Mouse (Mus musculus) MEL (cell line): ENCODE measurements at regions not wholly inside any gene's neighbourhood (a gene's known extent, or its start where the extent isn't known, plus 50 kb on each side); places are given as distances from the start of the nearest gene placed in this dataset.

Experiments used
- DNase-seq: peaks from one replicate; pipeline ENCODE4 v3.0.0; 2011; ENCODE audit warnings: low read depth, low spot score
- H3K27ac ChIP-seq: 2 replicates; pipeline ENCODE4 v1.5.1; 2012; ENCODE audit warnings: low read depth, mild to moderate bottlenecking, control low read depth, low read length, moderate library complexity; ENCODE audit not compliant: control insufficient read depth
- H3K27me3 ChIP-seq, 2 experiments: fragments of 150-350 bp in 1 of 2; sonication (generic) in 1 of 2; 2 replicates each; pipeline ENCODE4 v1.6.1; 2012; ENCODE audit warnings: low read length in 2 of 2, mild to moderate bottlenecking in 2 of 2, improper control_type of control experiment in 1 of 2, moderate library complexity in 1 of 2; ENCODE audit not compliant: insufficient read depth in 2 of 2, control insufficient read depth in 1 of 2
- H3K36me3 ChIP-seq, 2 experiments: 2 replicates each; pipeline ENCODE4 v1.6.1; 2012 to 2014; ENCODE audit warnings: low read length in 2 of 2, improper control_type of control experiment in 1 of 2, inconsistent platforms in 1 of 2, mild to moderate bottlenecking in 1 of 2; ENCODE audit not compliant: insufficient read depth in 2 of 2, control insufficient read depth in 1 of 2
- H3K4me1 ChIP-seq, 2 experiments: fragments of 150-350 bp in 1 of 2; sonication (generic) in 1 of 2; 2 replicates each; pipeline ENCODE4 v1.6.1; 2012; ENCODE audit warnings: low read length in 2 of 2, improper control_type of control experiment in 1 of 2, mild to moderate bottlenecking in 1 of 2; ENCODE audit not compliant: insufficient read depth in 2 of 2, control insufficient read depth in 1 of 2
- H3K4me3 ChIP-seq, 2 experiments: fragments of 150-350 bp in 1 of 2; sonication (generic) in 1 of 2; 2 replicates each; pipeline ENCODE4 v1.5.1; 2012; ENCODE audit warnings: low read depth in 2 of 2, low read length in 2 of 2, mild to moderate bottlenecking in 2 of 2, moderate library complexity in 2 of 2, control low read depth in 1 of 2, improper control_type of control experiment in 1 of 2; ENCODE audit not compliant: control insufficient read depth in 1 of 2, insufficient read depth in 1 of 2
- H3K79me2 ChIP-seq: 2 replicates; pipeline ENCODE4 v1.6.1; 2012; ENCODE audit warnings: mild to moderate bottlenecking, low read length, moderate library complexity; ENCODE audit not compliant: control insufficient read depth, poor library complexity, insufficient read depth
- H3K9ac ChIP-seq: 2 replicates; pipeline ENCODE4 v1.6.1; 2012; ENCODE audit warnings: low read depth, mild to moderate bottlenecking, control low read depth, low read length, moderate library complexity; ENCODE audit not compliant: control insufficient read depth, poor library complexity, severe bottlenecking
- H3K9me3 ChIP-seq: fragments of 150-350 bp; sonication (generic); replicated peaks from 2 replicates; pipeline ENCODE4 v1.6.1; 2012; ENCODE audit warnings: mild to moderate bottlenecking, low read length, improper control_type of control experiment, moderate library complexity; ENCODE audit not compliant: insufficient read depth
- CTCF ChIP-seq, 3 experiments: IDR thresholded peaks in 2 of 3; conservative IDR thresholded peaks in 1 of 3; 2 replicates each; pipeline ENCODE4 v1.5.1; 2011 to 2012; ENCODE audit warnings: low read length in 3 of 3, low read depth in 2 of 3, mild to moderate bottlenecking in 2 of 3, improper control_type of control experiment in 1 of 3, inconsistent platforms in 1 of 3, mixed read lengths in 1 of 3, moderate library complexity in 1 of 3; ENCODE audit not compliant: control insufficient read depth in 1 of 3, insufficient read depth in 1 of 3, poor library complexity in 1 of 3, severe bottlenecking in 1 of 3
- GATA1 ChIP-seq: IDR thresholded peaks from 2 replicates; pipeline ENCODE4 v1.6.1; 2011; ENCODE audit warnings: low read depth, low read length, improper control_type of control experiment
- MAFK ChIP-seq: IDR thresholded peaks from 2 replicates; pipeline ENCODE4 v1.6.1; 2011; ENCODE audit warnings: low read depth, mild to moderate bottlenecking, low read length, improper control_type of control experiment, borderline replicate concordance
- MAX ChIP-seq: IDR thresholded peaks from 2 replicates; pipeline ENCODE4 v1.6.1; 2011; ENCODE audit warnings: low read length, improper control_type of control experiment
- MAZ ChIP-seq: IDR thresholded peaks from 2 replicates; pipeline ENCODE4 v1.6.1; 2012; ENCODE audit warnings: low read depth, mild to moderate bottlenecking, inconsistent platforms, low read length, improper control_type of control experiment
- MXI1 ChIP-seq: IDR thresholded peaks from 2 replicates; pipeline ENCODE4 v1.6.1; 2011; ENCODE audit warnings: mild to moderate bottlenecking, low read depth, low read length, improper control_type of control experiment
- MYB ChIP-seq: IDR thresholded peaks from 2 replicates; pipeline ENCODE4 v1.6.1; 2011; ENCODE audit warnings: mild to moderate bottlenecking, low read depth, low read length, improper control_type of control experiment
- NRF1 ChIP-seq: IDR thresholded peaks from 2 replicates; pipeline ENCODE4 v1.6.1; 2014; ENCODE audit warnings: low read depth, mild to moderate bottlenecking, inconsistent platforms, low read length, improper control_type of control experiment, moderate library complexity; ENCODE audit not compliant: poor library complexity, insufficient read depth, severe bottlenecking
- POLR2A ChIP-seq, 2 experiments: IDR thresholded peaks; 2 replicates each; pipeline ENCODE4 v1.6.1; 2011 to 2012; ENCODE audit warnings: low read length in 2 of 2, mild to moderate bottlenecking in 2 of 2, control low read depth in 1 of 2, improper control_type of control experiment in 1 of 2, low read depth in 1 of 2, moderate library complexity in 1 of 2; ENCODE audit not compliant: control insufficient read depth in 1 of 2, insufficient read depth in 1 of 2, poor library complexity in 1 of 2
- POLR2AphosphoS2 ChIP-seq: IDR thresholded peaks from 2 replicates; pipeline ENCODE4 v1.6.1; 2011; ENCODE audit warnings: low read length, improper control_type of control experiment
- POLR2AphosphoS5 ChIP-seq: IDR thresholded peaks from 2 replicates; pipeline ENCODE4 v1.6.1; 2012; ENCODE audit warnings: low read depth, borderline replicate concordance, mild to moderate bottlenecking, inconsistent platforms, low read length, moderate library complexity, mixed read lengths
- RAD21 ChIP-seq: IDR thresholded peaks from 2 replicates; pipeline ENCODE4 v1.6.1; 2011; ENCODE audit warnings: mild to moderate bottlenecking, low read depth, low read length, improper control_type of control experiment
- RCOR1 ChIP-seq: IDR thresholded peaks from 2 replicates; pipeline ENCODE4 v1.6.1; 2012; ENCODE audit warnings: low read depth, mild to moderate bottlenecking, inconsistent platforms, low read length, improper control_type of control experiment
- TAL1 ChIP-seq: IDR thresholded peaks from 2 replicates; pipeline ENCODE4 v1.6.1; 2012; ENCODE audit warnings: mild to moderate bottlenecking, inconsistent platforms, low read length, moderate library complexity, mixed read lengths
- TBP ChIP-seq: IDR thresholded peaks from 2 replicates; pipeline ENCODE4 v1.8.0; 2011; ENCODE audit warnings: low read depth, low read length, improper control_type of control experiment
- USF1 ChIP-seq: IDR thresholded peaks from 2 replicates; pipeline ENCODE4 v1.6.1; 2014; ENCODE audit warnings: low read depth, mild to moderate bottlenecking, inconsistent platforms, low read length, improper control_type of control experiment, moderate library complexity
- USF2 ChIP-seq, 2 experiments: IDR thresholded peaks; 2 replicates each; pipeline ENCODE4 v1.6.1; 2011 to 2012; ENCODE audit warnings: improper control_type of control experiment in 2 of 2, low read length in 2 of 2, borderline replicate concordance in 1 of 2, inconsistent platforms in 1 of 2, low read depth in 1 of 2, mild to moderate bottlenecking in 1 of 2; ENCODE audit not compliant: insufficient read depth in 1 of 2
- ZNF384 ChIP-seq: IDR thresholded peaks from 2 replicates; pipeline ENCODE4 v1.6.1; 2012; ENCODE audit warnings: low read depth, mild to moderate bottlenecking, inconsistent platforms, low read length, improper control_type of control experiment

DNA sequence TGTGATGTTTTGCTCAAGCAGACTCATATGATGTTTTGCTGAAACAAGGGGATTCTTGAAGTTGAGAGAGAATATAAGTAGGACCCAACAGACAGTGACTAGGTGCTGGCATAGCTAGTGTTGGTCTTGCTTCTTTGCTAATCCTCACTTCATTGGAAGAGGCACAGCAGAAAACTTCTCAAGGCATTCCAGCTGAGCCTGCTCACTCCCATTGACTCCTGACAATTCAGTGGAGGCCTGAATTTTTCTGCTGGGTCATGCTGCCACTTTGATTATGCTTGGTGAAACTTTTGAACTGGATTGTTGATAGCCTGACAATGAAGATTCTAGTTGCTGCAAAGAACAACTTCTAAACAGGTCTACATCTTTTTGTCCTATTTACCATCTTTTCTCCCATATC is 156.4 kb downstream of the Adcyap1 start:
- Histone ChIP-seq H3K27ac (no peak overlapping the region), H3K27me3 (no peaks in the 10 kb centered on the region), H3K9me3 (no peaks in the 10 kb centered on the region), H3K36me3 (no peaks in the 10 kb centered on the region), H3K4me1 (no peaks in the 10 kb centered on the region), H3K9ac (no peak overlapping the region), H3K4me3 (no peak overlapping the region), H3K79me2 (no peaks in the 10 kb centered on the region)
- no peak for DNase-seq
- TF ChIP-seq POLR2AphosphoS5 (no peak), MXI1 (no peak), RCOR1 (no peak), CTCF (IDR thresholded peaks at IDR 0.05 in 2 of 3, conservative IDR thresholded peaks at IDR 0.05 in 1 of 3; ENCODE audit: control insufficient read depth in 1 of 3, insufficient read depth in 1 of 3, low read depth in 2 of 3, low read length in 3 of 3, poor library complexity in 1 of 3, severe bottlenecking in 1 of 3) (no peak), MAZ (no peak), RAD21 (no peak), GATA1 (no peak), MAFK (no peak), ZNF384 (no peak), TAL1 (no peak), USF2 (IDR thresholded peaks at IDR 0.05; ENCODE audit: borderline replicate concordance in 1 of 2, insufficient read depth in 1 of 2, low read depth in 1 of 2, low read length in 2 of 2) (no peak), POLR2A (IDR thresholded peaks at IDR 0.05; ENCODE audit: control insufficient read depth in 1 of 2, insufficient read depth in 1 of 2, low read depth in 1 of 2, low read length in 2 of 2, poor library complexity in 1 of 2) (no peak), TBP (no peak), USF1 (no peak), MYB (no peak), MAX (no peak), NRF1 (no peak), POLR2AphosphoS2 (no peak)

DNA sequence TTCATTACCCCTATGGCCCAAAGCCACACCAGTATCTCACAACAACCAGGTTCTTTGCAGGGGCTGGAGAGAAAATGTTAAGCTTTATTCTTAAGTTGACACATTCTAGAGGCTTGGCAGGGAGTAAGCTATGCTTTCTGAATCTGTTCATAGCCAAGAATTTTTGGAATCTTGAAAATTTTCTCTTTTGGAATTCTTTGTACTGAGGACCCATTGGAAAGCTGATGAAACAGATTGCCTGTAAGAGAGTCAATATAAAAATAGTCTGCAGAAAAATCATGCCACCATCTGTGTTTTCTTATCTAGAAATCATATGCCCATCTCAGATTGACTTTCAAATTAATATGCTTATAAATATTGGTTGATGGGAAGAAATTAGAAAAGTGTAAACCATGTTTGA is 164.1 kb downstream of the Adcyap1 start:
- H3K9ac ChIP-seq = no peak overlapping the region
- no peak overlapping the region for H3K4me3 ChIP-seq
- H3K9me3 ChIP-seq = no peaks in the 10 kb centered on the region
- no peak for TF ChIP-seq CTCF (IDR thresholded peaks at IDR 0.05 in 2 of 3, conservative IDR thresholded peaks at IDR 0.05 in 1 of 3; ENCODE audit: control insufficient read depth in 1 of 3, insufficient read depth in 1 of 3, low read depth in 2 of 3, low read length in 3 of 3, poor library complexity in 1 of 3, severe bottlenecking in 1 of 3)
- TF ChIP-seq, all 39 proteins: peak for 0
- Histone ChIP-seq H3K79me2 (no peaks in the 10 kb centered on the region), H3K27me3 (no peaks in the 10 kb centered on the region), H3K36me3 (no peaks in the 10 kb centered on the region), H3K4me1 (no peaks in the 10 kb centered on the region), H3K27ac (no peak overlapping the region)
- DNase-seq = no peak
